Mouse (Mus musculus): Measurements from ENCODE around the gene Gm2832. TPM values are rescaled to one million over a fixed set of nuclear protein-coding genes. Genes with fewer than 3 reads are reported as not detected.
"Not testable (repeated sequence)": the region's sequence is repeated elsewhere in the genome, so short reads cannot be mapped to it uniquely, and the experiment has no call there.

Gene Gm2832
- 0.17 TPM in 1 of 2 replicates, not detected in the other for polyA plus RNA-seq (2016; fragmentation: Nextera tagmentation; extraction: Ambion mirVana)

DNA sequence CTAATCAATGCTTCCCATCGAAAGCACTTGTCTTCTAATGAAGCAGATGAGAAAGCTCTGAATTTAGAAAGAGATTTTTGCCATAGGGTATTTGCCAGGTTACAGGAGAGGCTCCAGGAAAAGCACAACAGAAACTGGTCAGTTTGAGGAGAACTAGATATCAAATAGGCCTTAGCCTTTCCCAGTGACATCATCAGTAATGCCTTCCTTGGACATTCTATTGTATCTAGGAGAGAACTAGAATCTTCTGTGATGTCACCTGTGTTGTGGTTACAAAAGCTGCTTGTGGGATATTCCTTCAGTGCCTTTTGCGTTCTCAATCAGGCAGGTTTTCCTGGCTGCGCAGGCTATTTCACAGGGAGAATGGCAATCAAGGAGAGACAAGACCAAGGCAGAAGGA, at the start of gene Gm2832:
Gene Gm2832, plus strand, starts transcription at position 301 of the 400 bp plus-strand sequence.
- WGBS, result 95% methylated on average over 2 of the region's 3 CpGs

DNA sequence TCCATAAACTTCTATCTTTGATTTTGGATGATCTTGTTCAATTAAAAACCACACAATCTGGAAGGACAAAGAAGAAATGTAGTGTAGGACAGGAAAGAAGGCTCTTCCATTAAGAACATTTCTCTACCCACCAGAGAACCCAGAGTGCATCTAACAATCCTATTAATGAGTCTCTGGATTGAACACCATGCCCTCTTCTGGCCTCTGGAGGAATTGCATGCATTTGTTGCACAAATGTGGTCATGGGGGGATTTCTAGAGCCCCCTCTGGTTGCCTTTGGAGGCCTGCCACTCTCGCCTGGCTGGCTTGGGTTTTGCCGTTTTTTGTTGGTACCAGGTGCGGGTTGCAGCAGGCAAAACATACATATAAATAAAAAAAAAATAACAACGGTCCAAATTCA, 15.3 kb upstream of the Gm2832 start:
- H3K4me1 ChIP-seq; H3K27ac ChIP-seq; H3K4me3 ChIP-seq; H3K36me3 ChIP-seq (replicated peaks); H3K9me3 ChIP-seq; H3K27me3 ChIP-seq (ENCODE audit: poor library complexity, severe bottlenecking); DNase-seq (ENCODE audit: extremely low spot score, low spot score): not testable (repeated sequence)
- WGBS, result 36% methylated on average over 4 of the region's 4 CpGs

More for the DNA sequence above, at the start of gene Gm2832:
- not testable (repeated sequence) for H3K36me3 ChIP-seq (replicated peaks); H3K9me3 ChIP-seq; H3K27me3 ChIP-seq (ENCODE audit: poor library complexity, severe bottlenecking); H3K4me1 ChIP-seq; DNase-seq (ENCODE audit: extremely low spot score, low spot score); H3K27ac ChIP-seq; H3K4me3 ChIP-seq

DNA sequence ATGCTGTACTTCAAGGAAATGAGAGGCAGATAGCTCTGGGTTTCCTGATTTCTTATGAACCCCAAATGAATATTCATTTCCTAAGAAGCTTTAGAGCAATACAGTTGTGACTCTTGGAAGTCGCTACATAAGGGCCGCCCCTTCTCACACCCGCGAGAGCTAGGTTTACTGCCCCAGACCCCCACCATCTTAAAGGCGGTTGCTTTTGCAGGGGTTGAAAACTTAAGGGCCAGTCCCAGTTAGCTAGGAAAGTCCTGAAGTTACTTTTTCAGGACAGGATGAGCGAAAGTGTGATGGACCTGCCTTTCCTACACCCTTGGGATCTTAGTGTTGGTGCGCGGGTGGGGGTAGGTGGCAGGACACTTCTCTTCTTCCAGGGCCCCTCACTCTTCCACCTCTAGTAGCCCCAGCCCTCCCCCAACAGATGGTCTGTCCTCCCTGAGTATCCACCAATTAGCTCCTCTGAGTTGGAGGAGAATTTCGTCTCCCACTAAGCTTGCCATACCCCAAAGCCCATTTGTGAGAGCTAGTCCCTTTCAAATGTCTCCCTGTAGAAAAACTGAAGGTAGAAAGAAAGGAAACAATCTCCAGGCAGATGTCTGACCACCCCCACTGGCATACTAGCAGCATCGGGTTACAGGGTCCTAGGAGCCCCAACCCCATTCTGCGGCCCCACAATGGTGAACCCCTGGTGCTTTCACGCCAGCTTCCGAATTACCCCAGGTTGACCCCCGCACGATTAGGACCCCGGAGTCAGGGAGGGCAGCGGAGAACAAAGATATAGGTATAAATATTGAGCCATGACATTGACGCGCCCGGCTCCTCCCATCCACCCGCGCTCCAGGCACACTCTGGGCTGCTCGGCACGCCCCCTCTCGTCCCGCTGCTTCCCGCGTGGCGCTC, 14.5 kb upstream of the Gm2832 start:
- H3K4me1 ChIP-seq; H3K27ac ChIP-seq; H3K36me3 ChIP-seq (replicated peaks); H3K9me3 ChIP-seq; H3K27me3 ChIP-seq (ENCODE audit: poor library complexity, severe bottlenecking): not testable (repeated sequence)
- DNase-seq (ENCODE audit: extremely low spot score, low spot score), result peak; percentile 12
- peak overlapping the region; percentile 40 for H3K4me3 ChIP-seq
- 5% methylated on average over 24 of the region's 29 CpGs for WGBS

DNA sequence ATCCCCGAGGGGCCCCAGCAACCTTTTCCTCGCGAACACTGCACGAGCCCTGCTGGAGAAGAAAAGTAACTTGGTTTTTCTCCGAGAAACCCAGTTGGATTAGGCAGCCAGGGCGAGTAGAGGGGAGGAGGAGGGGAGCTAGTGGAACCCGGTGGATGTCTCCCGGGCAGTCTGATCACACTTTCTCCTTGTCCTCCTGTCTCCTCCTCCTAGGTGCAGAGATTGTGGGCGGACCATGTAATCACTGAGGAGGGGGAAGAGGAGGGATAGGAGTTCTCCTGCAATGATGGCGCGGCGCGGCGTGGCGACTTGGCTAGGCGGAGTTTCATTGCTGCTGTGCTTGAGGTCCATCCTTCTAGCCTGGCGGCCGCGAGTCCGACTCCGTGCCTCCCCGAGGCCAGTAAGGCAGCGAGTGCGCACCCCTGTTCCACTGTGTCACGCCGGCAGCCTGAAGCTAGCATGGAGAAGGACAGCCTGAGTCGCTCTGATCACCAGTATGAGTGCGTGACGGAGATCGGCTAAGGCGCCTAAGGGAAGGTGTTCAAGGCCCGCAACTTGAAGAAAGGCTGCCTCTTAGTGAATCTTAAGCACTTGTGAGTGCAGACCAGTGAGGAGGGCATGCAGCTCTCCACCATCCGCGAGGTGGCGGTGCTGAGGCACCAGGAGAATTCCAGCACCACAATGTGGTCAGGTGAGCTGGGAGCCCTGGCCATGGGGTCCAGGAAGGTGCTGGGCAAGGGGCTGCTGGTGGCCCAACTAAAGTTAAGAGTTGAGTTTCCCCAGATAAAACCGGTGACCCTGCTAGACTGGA, 13.6 kb upstream of the Gm2832 start:
- DNase-seq (ENCODE audit: extremely low spot score, low spot score), result peak; percentile 24
- H3K4me1 ChIP-seq; H3K9me3 ChIP-seq; H3K27me3 ChIP-seq (ENCODE audit: poor library complexity, severe bottlenecking); H3K27ac ChIP-seq; H3K36me3 ChIP-seq (replicated peaks): not testable (repeated sequence)
- H3K4me3 ChIP-seq, result peak overlapping the region; percentile 40
- WGBS, result under 1% methylated on average over 26 of the region's 36 CpGs

DNA sequence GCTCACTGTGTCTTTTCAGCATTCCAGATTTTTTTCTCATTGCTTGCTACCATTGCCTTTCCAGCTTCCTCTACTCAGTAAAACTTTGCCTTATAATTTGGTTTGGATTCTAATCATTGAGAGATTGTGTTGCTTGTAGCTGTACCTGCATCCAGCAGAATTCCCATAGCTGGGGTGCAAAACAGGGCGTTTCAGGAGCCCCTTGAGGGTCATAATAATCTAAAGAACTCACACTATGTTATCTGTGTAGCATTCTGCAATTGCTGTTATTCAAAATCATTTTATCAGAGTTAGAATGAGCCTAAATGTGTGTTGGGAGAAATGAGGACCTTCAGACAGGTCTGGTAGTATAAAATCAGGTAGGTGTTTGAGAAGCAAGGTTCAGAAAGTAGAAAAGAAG, 7.4 kb downstream of the Gm2832 start:
- H3K4me3 ChIP-seq; H3K4me1 ChIP-seq; H3K36me3 ChIP-seq (replicated peaks); H3K27ac ChIP-seq; DNase-seq (ENCODE audit: extremely low spot score, low spot score); H3K9me3 ChIP-seq; H3K27me3 ChIP-seq (ENCODE audit: poor library complexity, severe bottlenecking): not testable (repeated sequence)
- 44% methylated on average over 1 of the region's 1 CpGs for WGBS

Other genes with a start within 250 kb of the Gm2832 start
- 0.36 TPM in 1 of 2 replicates, not detected in the other for gene Dydc2, start 209.6 kb upstream of the Gm2832 start, polyA plus RNA-seq (2016; fragmentation: Nextera tagmentation; extraction: Ambion mirVana)
- not detected in 2 replicates for gene Dydc1, start 205.9 kb upstream of the Gm2832 start, polyA plus RNA-seq (2016; fragmentation: Nextera tagmentation; extraction: Ambion mirVana)
- gene Mat1a, start 173.8 kb upstream of the Gm2832 start, polyA plus RNA-seq (2016; fragmentation: Nextera tagmentation; extraction: Ambion mirVana), result not detected in 2 replicates
- gene Sftpa1, start 147.0 kb upstream of the Gm2832 start, polyA plus RNA-seq (2016; fragmentation: Nextera tagmentation; extraction: Ambion mirVana), result not detected in 2 replicates
- not detected in 2 replicates for gene Mbl1, start 127.3 kb upstream of the Gm2832 start, polyA plus RNA-seq (2016; fragmentation: Nextera tagmentation; extraction: Ambion mirVana)
- gene Sftpd, start 93.7 kb upstream of the Gm2832 start, polyA plus RNA-seq (2016; fragmentation: Nextera tagmentation; extraction: Ambion mirVana), result not detected in 2 replicates
- gene Gm5798, start 69.8 kb downstream of the Gm2832 start, polyA plus RNA-seq (2016; fragmentation: Nextera tagmentation; extraction: Ambion mirVana), result not detected in 2 replicates
- gene Gm7945, start 107.6 kb downstream of the Gm2832 start, polyA plus RNA-seq (2016; fragmentation: Nextera tagmentation; extraction: Ambion mirVana), result not detected in 2 replicates
- not detected in 2 replicates for gene Gm6482, start 129.5 kb downstream of the Gm2832 start, polyA plus RNA-seq (2016; fragmentation: Nextera tagmentation; extraction: Ambion mirVana)
- not detected in 2 replicates for gene Gm7954, start 174.7 kb downstream of the Gm2832 start, polyA plus RNA-seq (2016; fragmentation: Nextera tagmentation; extraction: Ambion mirVana)
- not detected in 2 replicates for gene Gm3486, start 210.7 kb downstream of the Gm2832 start, polyA plus RNA-seq (2016; fragmentation: Nextera tagmentation; extraction: Ambion mirVana)

Data from forebrain, embryonic 10.5 days (tissue).